Mouse (Mus musculus) stomach, postnatal 0 days (tissue): ENCODE data around the gene Serinc5. TPM values are rescaled to one million over a fixed set of nuclear protein-coding genes. Genes with fewer than 3 reads are reported as not detected.

Experiments used
- ATAC-seq: fragments of 200-750 bp; cut with Nextera tagmentation; 2 replicates; pipeline ENCODE4 v1.8.0; 2017; ENCODE audit not compliant: low FRiP score, low TSS enrichment
- DNase-seq: peaks from one replicate; pipeline ENCODE4 v3.0.0-alpha.2; 2016; ENCODE audit warnings: low spot score
- H3K27ac ChIP-seq: fragments of 300-500 bp; sonication (generic); replicated peaks from 2 replicates; pipeline ENCODE4 v1.5.1; 2014; ENCODE audit warnings: mild to moderate bottlenecking, control low read depth
- H3K27me3 ChIP-seq: fragments of 300-500 bp; sonication (generic); 2 replicates; pipeline ENCODE4 v1.6.1; 2014; ENCODE audit warnings: low read length; ENCODE audit not compliant: control insufficient read depth, insufficient read depth
- H3K36me3 ChIP-seq: fragments of 300-500 bp; sonication (generic); 2 replicates; pipeline ENCODE4 v1.6.1; 2014; ENCODE audit warnings: low read length, mixed read lengths; ENCODE audit not compliant: control insufficient read depth, insufficient read depth
- H3K4me1 ChIP-seq: fragments of 300-500 bp; sonication (generic); replicated peaks from 2 replicates; pipeline ENCODE4 v1.6.1; 2014; ENCODE audit warnings: antibody characterized with exemption; ENCODE audit not compliant: control insufficient read depth, insufficient read depth
- H3K4me2 ChIP-seq: fragments of 300-500 bp; sonication (generic); replicated peaks from 2 replicates; pipeline ENCODE4 v1.6.1; 2014; ENCODE audit warnings: low read depth, mild to moderate bottlenecking, control low read depth, moderate library complexity
- H3K4me3 ChIP-seq: fragments of 300-500 bp; sonication (generic); 2 replicates; pipeline ENCODE4 v1.5.1; 2014; ENCODE audit warnings: low read depth, low read length, control low read depth
- H3K9ac ChIP-seq: fragments of 300-500 bp; sonication (generic); 2 replicates; pipeline ENCODE4 v1.6.1; 2014; ENCODE audit warnings: mild to moderate bottlenecking, low read length, control low read depth, mixed read lengths
- H3K9me3 ChIP-seq: fragments of 300-500 bp; sonication (generic); 2 replicates; pipeline ENCODE4 v1.6.1; 2016; ENCODE audit warnings: low read length; ENCODE audit not compliant: control insufficient read depth
- CTCF ChIP-seq: IDR thresholded peaks from 2 replicates; pipeline ENCODE4 v1.5.1; 2016; ENCODE audit warnings: antibody characterized with exemption, low read depth, mild to moderate bottlenecking, moderate library complexity
- EP300 ChIP-seq: optimal IDR thresholded peaks from 2 replicates; pipeline ENCODE3; 2016; ENCODE audit warnings: antibody characterized with exemption
- WGBS: fragments of 180-500 bp; shearing (Covaris S2); extraction: QIAGEN DNeasy Blood & Tissue Kit; methylation state at CpG from one replicate; pipeline ENCODE4 v1.1.7; 2014; 5-methylcytosine and 5-hydroxymethylcytosine counted together
- polyA plus RNA-seq: library from polyadenylated mRNA; unstranded; fragments of >200 nt; fragmentation: Nextera tagmentation; extraction: Ambion mirVana; gene quantifications from 2 replicates; pipeline ENCODE4 v1.2.1, GENCODE M21; 2015

The Serinc5 gene
- polyA plus RNA-seq, 1 experiment from 2014 or later = 14.5 TPM

DNA sequence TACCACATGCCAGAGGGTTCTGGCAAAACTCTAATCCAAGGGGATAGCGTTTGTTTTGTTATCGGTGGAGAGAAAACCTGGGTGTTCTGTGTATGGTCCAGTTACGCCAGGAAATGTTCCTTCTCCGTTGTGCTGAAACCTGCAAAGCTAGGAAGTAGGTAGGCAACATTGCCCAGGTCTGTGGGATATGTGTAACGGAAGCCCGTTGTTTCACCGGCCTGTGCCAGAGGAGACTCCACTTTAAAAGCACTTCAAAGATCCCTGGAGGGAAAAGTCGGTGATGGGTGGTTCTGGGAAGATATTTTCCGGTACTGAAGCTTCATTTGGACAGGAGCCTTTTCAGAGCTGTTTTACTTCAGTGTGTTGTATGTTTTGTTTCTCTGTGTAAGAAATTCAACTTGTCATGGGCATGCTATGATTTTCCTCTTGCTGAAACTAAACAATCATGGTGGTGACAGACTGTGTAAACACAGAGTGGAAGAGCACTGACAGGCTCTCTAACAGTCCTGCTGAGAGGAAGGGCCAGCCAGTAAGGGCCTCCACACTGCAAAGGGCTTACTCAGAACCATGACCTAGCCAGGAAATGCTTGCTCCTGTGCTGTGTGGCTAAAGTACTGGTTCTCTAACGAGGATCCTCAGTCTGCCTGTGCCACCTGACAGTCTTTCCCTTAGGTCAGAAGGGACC, 83.1 kb downstream of the Serinc5 start:
- ATAC-seq = peak; percentile 40; the same call in 1 of the 2 replicates
- peaks cover 2% of the 10 kb centered on the region; the same call in 1 of the 2 replicates for H3K36me3 ChIP-seq
- H3K9ac ChIP-seq = no peak overlapping the region
- peak; percentile 12 for DNase-seq
- WGBS = 47% methylated on average over 10 of the region's 10 CpGs
- no peaks in the 10 kb centered on the region; the same call in 1 of the 2 replicates for H3K4me1 ChIP-seq
- TF ChIP-seq EP300 (no peak), CTCF (no peak)
- no peak overlapping the region for H3K27ac ChIP-seq
- H3K27me3 ChIP-seq = no peaks in the 10 kb centered on the region
- no peak overlapping the region for H3K4me2 ChIP-seq
- H3K4me3 ChIP-seq = no peak overlapping the region
- no peaks in the 10 kb centered on the region for H3K9me3 ChIP-seq

DNA sequence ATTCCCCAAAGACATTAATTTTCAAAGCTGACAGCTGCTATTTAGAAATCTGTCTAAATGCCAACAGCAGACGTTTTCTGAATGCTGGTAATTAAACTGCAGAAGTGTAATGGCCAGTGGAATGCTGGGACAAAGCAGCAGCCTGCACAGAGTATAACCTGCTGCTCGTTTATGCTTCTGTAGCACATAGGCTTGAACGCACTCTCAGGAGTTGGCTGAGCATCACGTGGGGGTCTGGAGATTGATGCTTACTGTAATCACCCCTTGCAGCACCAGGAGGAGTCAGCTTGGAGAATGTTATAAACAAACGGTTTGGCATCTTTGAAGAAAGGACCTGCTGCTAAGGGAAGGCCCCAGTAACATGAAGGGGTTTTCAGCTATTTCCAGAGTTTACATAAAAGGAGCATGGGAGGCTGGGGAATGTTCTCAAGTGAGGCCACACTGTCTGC, 85.6 kb downstream of the Serinc5 start:
- H3K27me3 ChIP-seq = no peaks in the 10 kb centered on the region
- no peak overlapping the region; the same call in 1 of the 2 replicates for H3K27ac ChIP-seq
- H3K4me3 ChIP-seq = no peak overlapping the region
- DNase-seq (peak; percentile 19), ATAC-seq (peak; percentile 70; the same call in 1 of the 2 replicates)
- TF ChIP-seq CTCF = no peak
- no peak for TF ChIP-seq EP300
- no peak overlapping the region for H3K9ac ChIP-seq
- H3K4me1 ChIP-seq = no peaks in the 10 kb centered on the region; the same call in 1 of the 2 replicates
- WGBS = 42% methylated on average over 5 of the region's 5 CpGs
- no peak overlapping the region for H3K4me2 ChIP-seq
- peaks cover 2% of the 10 kb centered on the region; the same call in 1 of the 2 replicates for H3K36me3 ChIP-seq
- H3K9me3 ChIP-seq = no peaks in the 10 kb centered on the region

DNA sequence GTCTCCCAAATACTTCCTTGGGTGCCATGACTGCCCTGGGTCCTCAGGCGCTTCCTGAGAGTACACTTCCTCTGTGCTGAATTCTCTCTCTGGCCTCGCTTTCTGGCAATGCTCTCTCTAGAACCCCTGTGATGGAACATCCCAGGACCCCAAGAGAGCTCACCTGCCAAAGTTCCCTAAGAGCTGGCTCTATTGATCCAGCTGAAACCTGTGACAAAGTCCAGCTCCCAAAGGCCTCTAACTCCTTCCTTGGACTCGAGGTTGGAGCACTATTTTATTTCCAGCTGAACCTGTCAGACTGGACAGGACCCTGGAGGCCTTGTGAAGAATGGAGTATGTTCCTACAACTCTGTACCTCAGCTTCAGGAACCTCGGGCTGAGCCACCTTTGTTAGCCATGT, 86.2 kb downstream of the Serinc5 start:
- no peaks in the 10 kb centered on the region for H3K9me3 ChIP-seq
- TF ChIP-seq CTCF (no peak), EP300 (no peak)
- peak overlapping the region; percentile 31; the same call in 1 of the 2 replicates for H3K27ac ChIP-seq
- H3K4me1 ChIP-seq = no peaks in the 10 kb centered on the region; the same call in 1 of the 2 replicates
- H3K36me3 ChIP-seq = peaks cover 2% of the 10 kb centered on the region; the same call in 1 of the 2 replicates
- ATAC-seq = no peak
- no peak overlapping the region for H3K9ac ChIP-seq
- H3K4me3 ChIP-seq = no peak overlapping the region
- DNase-seq = peak; percentile 10
- no peak overlapping the region for H3K4me2 ChIP-seq
- 63% methylated on average over 4 of the region's 4 CpGs for WGBS
- no peaks in the 10 kb centered on the region for H3K27me3 ChIP-seq

DNA sequence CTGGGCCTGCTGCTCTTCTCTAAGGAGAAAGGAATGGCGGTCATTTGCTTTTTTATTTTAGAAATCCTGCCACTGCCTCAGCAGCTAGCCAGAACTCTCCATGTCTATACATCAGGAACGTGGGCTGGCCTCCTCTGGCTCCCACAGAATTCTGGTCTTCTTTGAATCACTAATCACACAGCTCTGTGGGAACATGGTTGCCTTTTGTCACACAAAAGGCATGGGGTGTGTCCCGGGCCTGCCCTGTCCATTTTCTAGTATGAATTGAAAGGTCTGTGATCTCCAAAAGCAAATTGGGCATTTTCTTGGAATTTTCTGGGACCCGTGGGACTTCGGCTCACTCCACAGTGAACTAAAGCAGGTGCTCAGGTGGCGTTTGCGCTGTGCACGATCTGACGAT, 87.9 kb downstream of the Serinc5 start:
- Histone ChIP-seq H3K27ac (no peak overlapping the region), H3K27me3 (no peaks in the 10 kb centered on the region), H3K4me2 (no peak overlapping the region), H3K36me3 (peaks cover 2% of the 10 kb centered on the region; the same call in 1 of the 2 replicates), H3K4me3 (no peak overlapping the region), H3K9ac (no peak overlapping the region), H3K9me3 (no peaks in the 10 kb centered on the region), H3K4me1 (no peaks in the 10 kb centered on the region; the same call in 1 of the 2 replicates)
- DNase-seq (peak; percentile 9), ATAC-seq (no peak)
- 75% methylated on average over 9 of the region's 9 CpGs for WGBS
- TF ChIP-seq CTCF (no peak), EP300 (no peak)

DNA sequence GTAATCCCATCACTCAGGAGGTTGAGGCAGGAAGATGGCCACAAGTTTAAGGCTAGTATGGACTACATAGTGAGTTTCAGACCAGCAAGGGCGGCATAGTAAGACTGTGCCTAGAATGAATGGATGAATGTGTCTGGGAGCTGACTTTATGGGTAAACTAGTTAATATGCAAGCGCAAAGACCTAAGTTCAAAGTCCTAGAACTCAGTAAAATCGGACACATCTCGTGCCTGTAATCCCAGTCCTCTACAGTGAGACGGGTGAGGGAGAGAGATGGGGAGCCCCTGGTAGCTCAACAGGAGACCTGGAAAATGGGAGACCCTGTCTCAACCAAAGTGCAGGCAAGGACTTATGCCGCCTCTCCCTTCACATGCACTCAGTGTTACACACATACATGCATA, 88.5 kb downstream of the Serinc5 start:
- no peaks in the 10 kb centered on the region for H3K27me3 ChIP-seq
- H3K4me3 ChIP-seq = no peak overlapping the region
- H3K4me1 ChIP-seq = no peaks in the 10 kb centered on the region; the same call in 1 of the 2 replicates
- no peak overlapping the region for H3K27ac ChIP-seq
- DNase-seq (no peak), ATAC-seq (no peak)
- TF ChIP-seq EP300 (no peak), CTCF (no peak)
- no peak overlapping the region for H3K9ac ChIP-seq
- H3K36me3 ChIP-seq = peaks cover 2% of the 10 kb centered on the region; the same call in 1 of the 2 replicates
- no peak overlapping the region for H3K4me2 ChIP-seq
- no peaks in the 10 kb centered on the region for H3K9me3 ChIP-seq
- 85% methylated on average over 6 of the region's 6 CpGs for WGBS

DNA sequence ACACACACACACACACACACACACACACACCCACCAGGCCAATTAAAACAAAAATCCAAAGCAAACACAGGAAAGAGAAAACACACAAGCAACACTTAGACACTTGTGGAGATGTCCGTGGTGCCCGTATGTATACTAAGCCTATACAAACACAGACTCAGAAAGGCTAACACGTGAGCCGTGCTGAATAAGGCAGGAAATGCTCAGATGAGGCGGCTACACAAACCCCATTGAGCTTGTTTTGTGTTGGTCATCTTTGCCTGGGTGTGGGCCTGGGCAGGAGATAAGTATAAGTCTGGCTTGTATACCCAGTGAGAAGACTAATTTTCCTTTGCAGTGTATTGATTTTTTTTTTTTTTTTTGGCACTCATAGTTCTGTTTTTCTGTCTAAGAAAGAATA, 91.1 kb downstream of the Serinc5 start:
- no peaks in the 10 kb centered on the region for H3K4me1 ChIP-seq
- 44% methylated on average over 5 of the region's 5 CpGs for WGBS
- peak; percentile 20 for DNase-seq
- H3K36me3 ChIP-seq = 0 out of 2 replicates have a peak, but pooled peaks cover 3% of the 10 kb centered on the region
- ATAC-seq = peak; percentile 76
- no peaks in the 10 kb centered on the region for H3K9me3 ChIP-seq
- H3K27ac ChIP-seq = no peak overlapping the region
- no peak for TF ChIP-seq CTCF
- no peak for TF ChIP-seq EP300
- H3K4me2 ChIP-seq = no peak overlapping the region
- H3K27me3 ChIP-seq = no peaks in the 10 kb centered on the region
- no peak overlapping the region for H3K9ac ChIP-seq
- no peak overlapping the region for H3K4me3 ChIP-seq
